Mouse (Mus musculus) thymus, adult 2 months (tissue): ENCODE measurements around the gene Nrxn2. TPM values are rescaled to one million over a fixed set of nuclear protein-coding genes. Genes with fewer than 3 reads are reported as not detected.

Source experiments
- DNase-seq: peaks from one replicate; pipeline ENCODE4 v3.0.0; 2021
- H3K27ac ChIP-seq: fragments of 200-500 bp; 2 replicates; pipeline ENCODE4 v1.5.1; 2012; ENCODE audit warnings: low read length, control low read depth; ENCODE audit not compliant: control insufficient read depth, insufficient read depth
- H3K27me3 ChIP-seq: fragments of 200-500 bp; 2 replicates; pipeline ENCODE4 v1.6.1; 2012; ENCODE audit warnings: mild to moderate bottlenecking, low read length, moderate library complexity, mixed read lengths; ENCODE audit not compliant: control insufficient read depth, insufficient read depth
- H3K36me3 ChIP-seq: fragments of 200-500 bp; 2 replicates; pipeline ENCODE4 v1.6.1; 2012; ENCODE audit warnings: mild to moderate bottlenecking, low read length, moderate library complexity; ENCODE audit not compliant: control insufficient read depth, insufficient read depth
- H3K4me1 ChIP-seq: fragments of 200-500 bp; replicated peaks from 2 replicates; pipeline ENCODE4 v1.6.1; 2012; ENCODE audit warnings: low read length; ENCODE audit not compliant: control insufficient read depth, insufficient read depth
- H3K4me3 ChIP-seq: fragments of 200-500 bp; 2 replicates; pipeline ENCODE4 v1.5.1; 2012; ENCODE audit warnings: mild to moderate bottlenecking, low read length, control low read depth, moderate library complexity; ENCODE audit not compliant: control insufficient read depth, insufficient read depth
- CTCF ChIP-seq: fragments of 200-500 bp; IDR thresholded peaks from 2 replicates; pipeline ENCODE4 v1.5.1; 2012; ENCODE audit warnings: mild to moderate bottlenecking, control low read depth, low read length, moderate library complexity, borderline replicate concordance; ENCODE audit not compliant: control insufficient read depth, poor library complexity, insufficient read depth; ENCODE audit errors: extremely low read depth
- POLR2A ChIP-seq: fragments of 200-500 bp; IDR thresholded peaks from 2 replicates; pipeline ENCODE4 v1.6.1; 2012; ENCODE audit warnings: mild to moderate bottlenecking, low read length, control low read depth, moderate library complexity; ENCODE audit not compliant: control insufficient read depth, poor library complexity, insufficient read depth; ENCODE audit errors: extremely low read depth
- WGBS: fragments of 180-500 bp; shearing (Covaris S2); methylation state at CpG from one replicate; pipeline ENCODE4 v1.1.7; 2018; 5-methylcytosine and 5-hydroxymethylcytosine counted together
- polyA plus RNA-seq: library from polyadenylated mRNA; depleted of rRNA; stranded (reverse); fragments of >200 nt; gene quantifications from 2 replicates; pipeline ENCODE4 v1.2.3, GENCODE M21; 2012

Nrxn2 gene
- polyA plus RNA-seq, 1 experiment, result 1.5 TPM

- Histone ChIP-seq H3K4me1 (peaks cover 3% of the 10 kb centered on the region; the same call in 1 of the 2 replicates), H3K27me3 (peaks cover 12% of the 10 kb centered on the region), H3K27ac (no peak overlapping the region), H3K36me3 (no peaks in the 10 kb centered on the region), H3K4me3 (no peak overlapping the region)
- TF ChIP-seq POLR2A (no peak), CTCF (no peak)
- WGBS, result 49% methylated on average over 13 of the region's 13 CpGs
- DNase-seq, result no peak
Observed at GRCm38 (mm10) chr19:6532656-6533055, 114.1 kb downstream of the Nrxn2 start.

GRCm38 (mm10) chr19:6533290-6534117 lies 115.0 kb downstream of the Nrxn2 start:
- H3K4me3 ChIP-seq, result no peak overlapping the region
- DNase-seq, result no peak
- no peak for TF ChIP-seq POLR2A
- no peak for TF ChIP-seq CTCF
- peaks cover 3% of the 10 kb centered on the region; the same call in 1 of the 2 replicates for H3K4me1 ChIP-seq
- no peaks in the 10 kb centered on the region for H3K36me3 ChIP-seq
- H3K27ac ChIP-seq, result no peak overlapping the region
- WGBS, result 94% methylated on average over 11 of the region's 11 CpGs
- H3K27me3 ChIP-seq, result peaks cover 12% of the 10 kb centered on the region

- Histone ChIP-seq H3K36me3 (no peaks in the 10 kb centered on the region), H3K4me1 (peaks cover 3% of the 10 kb centered on the region; the same call in 1 of the 2 replicates), H3K4me3 (no peak overlapping the region), H3K27ac (no peak overlapping the region), H3K27me3 (peaks cover 12% of the 10 kb centered on the region)
- TF ChIP-seq POLR2A, result no peak
- no peak for TF ChIP-seq CTCF
- 90% methylated on average over 5 of the region's 5 CpGs for WGBS
- DNase-seq, result no peak
Observed at GRCm38 (mm10) chr19:6534118-6534415, 115.5 kb downstream of the Nrxn2 start.

- H3K36me3 ChIP-seq, result no peaks in the 10 kb centered on the region
- H3K27me3 ChIP-seq, result peaks cover 7% of the 10 kb centered on the region
- 83% methylated on average over 3 of the region's 3 CpGs for WGBS
- H3K4me3 ChIP-seq, result no peak overlapping the region
- no peaks in the 10 kb centered on the region for H3K4me1 ChIP-seq
- DNase-seq, result no peak
- TF ChIP-seq POLR2A, result no peak
- TF ChIP-seq CTCF, result no peak
- no peak overlapping the region for H3K27ac ChIP-seq
Observed at GRCm38 (mm10) chr19:6536201-6536600, 117.7 kb downstream of the Nrxn2 start.

- 80% methylated on average over 6 of the region's 6 CpGs for WGBS
- peaks cover 3% of the 10 kb centered on the region; the same call in 1 of the 2 replicates for H3K27me3 ChIP-seq
Observed at GRCm38 (mm10) chr19:6536696-6537095, 118.2 kb downstream of the Nrxn2 start.

GRCm38 (mm10) chr19:6537526-6537925 lies 119.0 kb downstream of the Nrxn2 start:
- DNase-seq, result no peak
- H3K36me3 ChIP-seq, result no peaks in the 10 kb centered on the region
- no peaks in the 10 kb centered on the region; the same call in 1 of the 2 replicates for H3K27me3 ChIP-seq
- TF ChIP-seq CTCF, result no peak
- TF ChIP-seq POLR2A, result no peak
- no peaks in the 10 kb centered on the region for H3K4me1 ChIP-seq
- H3K27ac ChIP-seq, result no peak overlapping the region
- 89% methylated on average over 8 of the region's 8 CpGs for WGBS
- no peak overlapping the region for H3K4me3 ChIP-seq

More at GRCm38 (mm10) chr19:6536696-6537095, 118.2 kb downstream of the Nrxn2 start:
- Histone ChIP-seq H3K36me3 (no peaks in the 10 kb centered on the region), H3K4me1 (no peaks in the 10 kb centered on the region), H3K27ac (no peak overlapping the region), H3K4me3 (no peak overlapping the region)
- no peak for DNase-seq
- TF ChIP-seq CTCF (no peak), POLR2A (no peak)

- H3K27ac ChIP-seq, result no peak overlapping the region
- H3K27me3 ChIP-seq, result no peaks in the 10 kb centered on the region; the same call in 1 of the 2 replicates
Observed at GRCm38 (mm10) chr19:6538546-6538945, 120.0 kb downstream of the Nrxn2 start.

More at GRCm38 (mm10) chr19:6538546-6538945, 120.0 kb downstream of the Nrxn2 start:
- no peak for DNase-seq
- no peak overlapping the region for H3K4me3 ChIP-seq
- H3K4me1 ChIP-seq, result no peaks in the 10 kb centered on the region
- TF ChIP-seq CTCF, result no peak
- no peak for TF ChIP-seq POLR2A
- H3K36me3 ChIP-seq, result no peaks in the 10 kb centered on the region
- 95% methylated on average over 6 of the region's 6 CpGs for WGBS
